Mouse (Mus musculus) hindbrain, embryonic 15.5 days (tissue): Measurements from ENCODE around the gene Cfap20. TPM values are rescaled to one million over a fixed set of nuclear protein-coding genes. Genes with fewer than 3 reads are reported as not detected.
"Not testable (repeated sequence)": the region's sequence is repeated elsewhere in the genome, so short reads cannot be mapped to it uniquely, and the experiment has no call there.

ENCODE experiments used
- ATAC-seq: fragments of 200-750 bp; cut with Nextera tagmentation; 2 replicates; pipeline ENCODE4 v1.8.0; 2017; ENCODE audit warnings: low read depth, moderate number of reproducible peaks, moderate TSS enrichment; ENCODE audit not compliant: low FRiP score
- H3K27ac ChIP-seq: fragments of 300-500 bp; sonication (generic); replicated peaks from 2 replicates; pipeline ENCODE4 v1.5.1; 2015; ENCODE audit warnings: mild to moderate bottlenecking, inconsistent platforms
- H3K27me3 ChIP-seq: fragments of 300-500 bp; sonication (generic); 2 replicates; pipeline ENCODE4 v1.6.1; 2015; ENCODE audit warnings: control low read depth, inconsistent platforms
- H3K36me3 ChIP-seq: fragments of 300-500 bp; sonication (generic); 2 replicates; pipeline ENCODE4 v1.6.1; 2015; ENCODE audit warnings: control low read depth, inconsistent platforms
- H3K4me1 ChIP-seq: fragments of 300-500 bp; sonication (generic); replicated peaks from 2 replicates; pipeline ENCODE4 v1.6.1; 2015; ENCODE audit warnings: control low read depth, inconsistent platforms
- H3K4me2 ChIP-seq: fragments of 300-500 bp; sonication (generic); 2 replicates; pipeline ENCODE4 v1.6.1; 2015; ENCODE audit warnings: moderate library complexity, mild to moderate bottlenecking, inconsistent platforms
- H3K4me3 ChIP-seq: fragments of 300-500 bp; sonication (generic); 2 replicates; pipeline ENCODE4 v1.5.1; 2015; ENCODE audit warnings: mild to moderate bottlenecking, inconsistent platforms
- H3K9ac ChIP-seq: fragments of 300-500 bp; sonication (generic); 2 replicates; pipeline ENCODE4 v1.6.1; 2015; ENCODE audit warnings: inconsistent platforms
- H3K9me3 ChIP-seq: fragments of 300-500 bp; sonication (generic); 2 replicates; pipeline ENCODE4 v1.6.1; 2016; ENCODE audit warnings: control low read depth, inconsistent platforms
- WGBS: fragments of 180-500 bp; shearing (Covaris S2); methylation state at CpG from one replicate; pipeline ENCODE4 v1.1.7; 2015; 5-methylcytosine and 5-hydroxymethylcytosine counted together
- polyA plus RNA-seq: library from polyadenylated mRNA; unstranded; fragments of >200 nt; fragmentation: Nextera tagmentation; extraction: Ambion mirVana; gene quantifications from 2 replicates; pipeline ENCODE4 v1.2.1, GENCODE M21; 2015

Gene Cfap20
- polyA plus RNA-seq, 1 experiment from 2014 or later: 122 TPM

- Histone ChIP-seq H3K36me3 (no peaks in the 10 kb centered on the region), H3K27ac (no peak overlapping the region), H3K4me3 (no peak overlapping the region), H3K9me3 (no peaks in the 10 kb centered on the region), H3K4me2 (no peak overlapping the region), H3K27me3 (no peaks in the 10 kb centered on the region), H3K9ac (no peak overlapping the region), H3K4me1 (peaks cover 6% of the 10 kb centered on the region; the same call in 1 of the 2 replicates)
- 82% methylated on average over 3 of the region's 3 CpGs for WGBS
- ATAC-seq: no peak
Observed at GRCm38 (mm10) chr8:95381595-95381994, 53.1 kb downstream of the Cfap20 start.

GRCm38 (mm10) chr8:95380953-95381352 lies 53.7 kb downstream of the Cfap20 start:
- Histone ChIP-seq H3K27me3 (no peaks in the 10 kb centered on the region), H3K4me2 (no peak overlapping the region), H3K36me3 (no peaks in the 10 kb centered on the region), H3K9me3 (no peaks in the 10 kb centered on the region), H3K4me1 (peaks cover 6% of the 10 kb centered on the region; the same call in 1 of the 2 replicates), H3K27ac (no peak overlapping the region), H3K4me3 (no peak overlapping the region), H3K9ac (no peak overlapping the region)
- no peak for ATAC-seq

GRCm38 (mm10) chr8:95378928-95379327 lies 55.7 kb downstream of the Cfap20 start:
- not testable (repeated sequence) for ATAC-seq, H3K4me1 ChIP-seq, H3K4me2 ChIP-seq, H3K9ac ChIP-seq, H3K36me3 ChIP-seq, H3K9me3 ChIP-seq, H3K27ac ChIP-seq, H3K4me3 ChIP-seq, H3K27me3 ChIP-seq
- WGBS: 96% methylated on average over 11 of the region's 11 CpGs

GRCm38 (mm10) chr8:95377863-95378291 lies 56.8 kb downstream of the Cfap20 start:
- Histone ChIP-seq H3K27ac (no peak overlapping the region), H3K9me3 (no peaks in the 10 kb centered on the region), H3K4me1 (peaks cover 6% of the 10 kb centered on the region; the same call in 1 of the 2 replicates), H3K27me3 (no peaks in the 10 kb centered on the region), H3K4me3 (no peak overlapping the region), H3K36me3 (no peaks in the 10 kb centered on the region), H3K9ac (no peak overlapping the region), H3K4me2 (no peak overlapping the region)
- ATAC-seq: no peak
- WGBS: 58% methylated on average over 7 of the region's 7 CpGs

GRCm38 (mm10) chr8:95377101-95377500 lies 57.6 kb downstream of the Cfap20 start:
- Histone ChIP-seq H3K36me3 (peaks cover 7% of the 10 kb centered on the region), H3K27ac (no peak overlapping the region), H3K4me1 (peaks cover 6% of the 10 kb centered on the region; the same call in 1 of the 2 replicates), H3K9me3 (no peaks in the 10 kb centered on the region), H3K27me3 (no peaks in the 10 kb centered on the region), H3K4me3 (no peak overlapping the region), H3K9ac (no peak overlapping the region), H3K4me2 (no peak overlapping the region)
- WGBS: 81% methylated on average over 4 of the region's 4 CpGs
- ATAC-seq: no peak

- H3K9ac ChIP-seq: no peak overlapping the region
- WGBS: 85% methylated on average over 12 of the region's 12 CpGs
Observed at GRCm38 (mm10) chr8:95376309-95376999, 58.2 kb downstream of the Cfap20 start.

GRCm38 (mm10) chr8:95375374-95375930 lies 59.2 kb downstream of the Cfap20 start:
- Histone ChIP-seq H3K4me3 (no peak overlapping the region), H3K4me1 (peaks cover 6% of the 10 kb centered on the region; the same call in 1 of the 2 replicates), H3K9ac (no peak overlapping the region), H3K36me3 (peaks cover 19% of the 10 kb centered on the region), H3K27ac (0 out of 2 replicates have a peak overlapping the region, but pooled peaks have one; percentile 25), H3K4me2 (no peak overlapping the region), H3K9me3 (no peaks in the 10 kb centered on the region), H3K27me3 (no peaks in the 10 kb centered on the region)
- ATAC-seq: 0 out of 2 replicates have a peak, but pooled peaks have one; percentile 35
- WGBS: 87% methylated on average over 7 of the region's 7 CpGs

More at GRCm38 (mm10) chr8:95376309-95376999, 58.2 kb downstream of the Cfap20 start:
- no peak overlapping the region for H3K4me2 ChIP-seq
- no peaks in the 10 kb centered on the region for H3K27me3 ChIP-seq
- H3K27ac ChIP-seq: no peak overlapping the region
- peaks cover 6% of the 10 kb centered on the region; the same call in 1 of the 2 replicates for H3K4me1 ChIP-seq
- ATAC-seq: no peak
- no peak overlapping the region for H3K4me3 ChIP-seq
- no peaks in the 10 kb centered on the region for H3K9me3 ChIP-seq
- H3K36me3 ChIP-seq: peaks cover 12% of the 10 kb centered on the region

GRCm38 (mm10) chr8:95374429-95374828 lies 60.2 kb downstream of the Cfap20 start:
- Histone ChIP-seq H3K27ac (no peak overlapping the region), H3K4me1 (peaks cover 6% of the 10 kb centered on the region; the same call in 1 of the 2 replicates), H3K36me3 (peaks cover 19% of the 10 kb centered on the region), H3K9me3 (no peaks in the 10 kb centered on the region), H3K27me3 (no peaks in the 10 kb centered on the region), H3K4me2 (no peak overlapping the region), H3K4me3 (no peak overlapping the region), H3K9ac (no peak overlapping the region)
- 80% methylated on average over 3 of the region's 3 CpGs for WGBS
- no peak for ATAC-seq

GRCm38 (mm10) chr8:95373389-95374002 lies 61.2 kb downstream of the Cfap20 start:
- H3K27me3 ChIP-seq: no peaks in the 10 kb centered on the region
- H3K27ac ChIP-seq: no peak overlapping the region
- H3K36me3 ChIP-seq: peaks cover 20% of the 10 kb centered on the region
- no peak for ATAC-seq
- no peak overlapping the region for H3K4me3 ChIP-seq
- H3K9me3 ChIP-seq: no peaks in the 10 kb centered on the region
- H3K4me1 ChIP-seq: peaks cover 6% of the 10 kb centered on the region; the same call in 1 of the 2 replicates
- no peak overlapping the region for H3K9ac ChIP-seq
- no peak overlapping the region for H3K4me2 ChIP-seq
- 90% methylated on average over 12 of the region's 12 CpGs for WGBS

Other genes with a start within 250 kb of the Cfap20 start
- 26.5 and 30.2 TPM in 2 replicates for gene Kifc3, start 232.1 kb downstream of the Cfap20 start, polyA plus RNA-seq
- 0.43 TPM in 2 replicates for gene Cngb1, start 128.3 kb downstream of the Cfap20 start, polyA plus RNA-seq
- 2.3 and 3.6 TPM in 2 replicates for gene Tepp, start 124.3 kb downstream of the Cfap20 start, polyA plus RNA-seq
- gene Zfp319, start 102.9 kb downstream of the Cfap20 start, polyA plus RNA-seq: 15.2 and 16.5 TPM in 2 replicates
- gene Usb1, start 102.6 kb downstream of the Cfap20 start, polyA plus RNA-seq: 34.8 and 35.8 TPM in 2 replicates
- gene Mmp15, start 82.6 kb downstream of the Cfap20 start, polyA plus RNA-seq: 20.0 and 22.1 TPM in 2 replicates
- 7.5 and 13.0 TPM in 2 replicates for gene Csnk2a2, start 55.2 kb upstream of the Cfap20 start, polyA plus RNA-seq
- gene Ccdc113, start 99.2 kb upstream of the Cfap20 start, polyA plus RNA-seq: 1.7 and 2.2 TPM in 2 replicates
- gene Prss54, start 141.5 kb upstream of the Cfap20 start, polyA plus RNA-seq: not detected in 2 replicates
- 8.4 and 8.5 TPM in 2 replicates for gene Gins3, start 198.6 kb upstream of the Cfap20 start, polyA plus RNA-seq
- 445 and 454 TPM in 2 replicates for gene Ndrg4, start 242.1 kb upstream of the Cfap20 start, polyA plus RNA-seq